Mouse (Mus musculus) natural killer cell, adult 2 months (primary cell): ENCODE results near the gene Catsperd.
"Not testable (repeated sequence)": the region's sequence is repeated elsewhere in the genome, so short reads cannot be mapped to it uniquely, and the experiment has no call there.

Source experiments
- DNase-seq, 2 experiments: peaks; one replicate each; pipeline ENCODE4 v3.0.0; 2022; ENCODE audit warnings: low spot score in 2 of 2

Catsperd gene

DNA sequence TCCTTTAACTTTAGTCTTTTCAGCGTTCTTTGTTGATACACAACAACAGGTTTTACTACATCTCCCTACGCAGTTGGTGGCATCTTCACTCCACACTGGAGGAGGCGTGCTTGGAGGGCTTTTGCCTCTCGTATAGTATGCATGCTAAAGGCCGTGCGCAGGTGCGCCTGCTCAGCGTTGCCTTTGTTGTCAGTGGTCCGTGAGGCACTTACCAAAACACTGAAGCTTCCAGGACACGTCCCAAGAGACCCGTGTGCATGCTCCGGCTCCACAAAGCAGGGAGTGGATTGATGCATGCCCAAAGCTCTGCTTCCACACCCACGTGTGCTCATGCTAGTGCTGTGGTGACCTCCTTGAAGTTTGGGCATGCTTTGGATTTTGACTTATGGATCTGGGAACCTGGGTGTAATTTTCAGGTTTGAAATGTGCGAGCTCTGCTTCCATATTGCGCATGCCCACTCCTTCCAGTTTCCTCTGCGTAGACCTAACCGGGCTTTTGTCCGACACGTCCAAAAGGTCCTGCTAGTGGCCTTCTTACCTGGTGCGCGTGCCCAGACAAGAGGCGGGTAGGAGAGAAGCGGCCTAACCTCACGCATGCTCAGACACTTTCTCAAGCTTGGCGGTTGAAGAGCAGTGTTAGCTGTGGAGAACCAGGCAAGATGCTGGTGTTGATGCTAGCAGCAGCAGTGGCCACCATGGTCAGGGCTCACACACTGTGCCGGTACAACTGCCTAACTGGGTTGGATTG is at the start of gene Catsperd:
Gene Catsperd (plus strand): TSS at position 614 of the 748 bp plus-strand sequence.
- no peak for DNase-seq

DNA sequence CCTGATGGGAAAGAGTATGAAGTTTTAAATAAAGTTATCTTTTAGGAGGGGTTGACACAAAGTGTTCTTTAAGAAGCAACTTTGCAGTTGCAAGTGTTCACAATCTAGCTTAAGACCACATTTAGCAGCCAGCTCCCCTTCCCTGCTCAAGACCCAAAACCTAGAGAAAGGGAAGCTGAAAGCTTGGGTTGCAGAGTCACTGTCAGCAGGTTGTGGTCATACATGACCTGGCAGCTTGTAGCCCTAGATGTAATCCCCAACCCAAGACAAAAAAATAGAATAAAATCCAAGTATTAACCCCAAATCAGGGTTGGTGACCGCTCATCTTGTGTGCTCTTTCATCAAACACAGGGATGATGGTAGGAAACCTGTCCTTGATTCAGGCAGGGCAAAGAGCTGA is 44.9 kb upstream of the Catsperd start:
- no peak for DNase-seq

DNA sequence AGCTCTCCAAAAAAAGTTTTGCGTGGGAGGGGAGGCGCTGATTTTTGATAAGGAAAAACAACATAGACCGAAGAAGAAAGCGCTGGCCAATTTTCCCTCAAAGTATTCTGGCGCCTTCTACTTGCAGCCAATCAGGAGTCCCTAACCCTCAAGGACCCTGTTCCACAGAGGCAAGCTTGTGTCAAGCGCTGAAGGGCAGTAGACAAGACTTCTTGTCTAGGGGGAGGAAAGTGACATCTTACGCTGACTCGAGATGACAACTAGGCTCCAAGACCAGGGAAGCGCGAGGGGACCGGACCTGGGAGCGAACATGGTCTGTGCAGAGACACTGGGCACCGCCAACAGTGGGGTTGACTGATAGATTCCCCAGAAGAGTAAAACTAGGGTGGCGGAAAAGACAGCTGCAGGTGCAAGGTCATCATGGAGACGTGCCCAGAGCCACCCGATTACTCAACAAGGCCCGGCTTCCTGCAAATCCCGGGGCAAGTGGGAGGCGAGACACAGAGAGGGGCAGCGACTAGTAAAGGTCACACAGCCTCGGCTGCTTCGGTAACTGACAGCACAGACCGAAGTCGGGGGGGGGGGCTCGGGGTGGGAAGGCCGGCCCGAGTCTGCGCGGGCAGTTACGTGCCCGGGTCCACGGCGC is 44.2 kb upstream of the Catsperd start:
- DNase-seq = peak in 1 of 2 experiments; percentile 8

DNA sequence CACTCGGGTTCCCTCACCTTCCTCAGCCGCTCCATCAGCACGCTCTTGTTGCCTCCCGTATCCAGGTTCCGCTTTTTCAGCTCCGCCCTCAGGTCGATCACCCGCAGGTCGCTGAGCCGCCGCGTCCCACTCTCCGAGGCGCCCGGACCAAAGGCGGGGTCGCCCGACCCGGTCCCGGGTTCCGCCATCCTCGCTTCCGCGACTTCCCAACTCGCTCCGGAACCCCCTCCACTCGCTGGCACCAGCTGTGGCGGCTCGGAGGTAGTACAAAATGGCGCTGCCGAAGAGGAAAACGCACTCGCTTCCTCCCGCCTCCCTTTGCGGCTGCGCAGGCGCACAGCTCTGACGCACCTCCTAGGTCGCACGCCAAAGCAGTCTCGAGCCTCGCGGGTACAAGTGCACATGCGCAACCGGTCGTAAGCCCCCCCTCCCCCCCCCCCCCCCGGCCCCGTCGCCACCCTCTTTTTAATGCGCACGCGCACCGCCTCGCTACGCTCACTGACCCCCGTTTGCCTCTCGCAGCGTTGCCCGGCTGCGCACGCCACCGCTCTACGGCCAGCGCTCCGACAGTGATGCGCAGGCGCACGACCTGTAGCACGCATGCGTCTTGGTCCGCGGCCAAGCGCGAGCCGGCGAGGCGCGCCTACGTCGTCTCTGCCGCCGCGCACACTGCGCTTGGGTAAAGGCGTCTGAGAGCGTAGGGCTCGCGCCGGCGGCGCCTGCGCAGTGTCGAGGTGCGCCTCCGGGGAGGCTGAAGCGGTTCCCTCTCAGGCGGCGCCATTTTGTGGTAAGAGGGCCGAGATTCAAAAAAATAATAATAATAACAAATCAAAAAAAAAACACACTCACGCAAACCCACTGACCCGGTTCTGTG is 43.4 kb upstream of the Catsperd start, which contains the start of the genes Safb2 and Safb:
Gene Safb2 (minus strand): TSS at position 329 of the 874 bp plus-strand sequence.
Gene Safb (plus strand): TSS at position 569 of the 874 bp plus-strand sequence.
- peak; percentile 99 to 100 for DNase-seq

DNA sequence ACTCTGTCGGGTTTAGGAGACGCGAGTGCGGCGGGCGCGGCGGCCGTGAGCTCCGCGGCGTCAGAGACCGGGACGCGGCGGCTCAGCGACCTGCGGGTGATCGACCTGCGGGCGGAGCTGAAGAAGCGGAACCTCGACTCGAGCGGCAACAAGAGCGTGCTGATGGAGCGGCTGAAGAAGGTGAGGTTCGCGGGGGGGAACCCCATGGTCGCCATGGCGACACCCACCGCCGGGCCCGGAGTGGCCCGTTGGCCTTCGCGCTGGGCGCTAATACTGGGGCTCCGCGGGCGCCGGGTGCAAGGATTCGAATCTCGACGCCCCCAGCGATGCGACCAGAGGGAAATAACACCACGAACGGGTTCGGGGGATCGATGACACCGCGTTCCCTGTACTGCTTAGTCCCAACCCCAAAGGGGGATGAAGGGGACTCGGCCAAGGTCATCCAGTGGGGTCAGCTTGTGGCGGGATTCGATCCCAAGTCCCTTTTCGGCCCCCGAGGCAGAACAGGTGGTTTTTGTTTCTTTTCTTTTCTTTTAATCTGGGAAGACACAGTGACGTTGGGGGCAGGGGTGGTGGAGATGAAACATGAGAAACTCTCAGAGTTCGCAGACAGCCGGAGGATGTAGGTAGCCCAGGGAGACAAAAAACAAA is 42.6 kb upstream of the Catsperd start:
- peak; percentile 69 to 75 for DNase-seq

DNA sequence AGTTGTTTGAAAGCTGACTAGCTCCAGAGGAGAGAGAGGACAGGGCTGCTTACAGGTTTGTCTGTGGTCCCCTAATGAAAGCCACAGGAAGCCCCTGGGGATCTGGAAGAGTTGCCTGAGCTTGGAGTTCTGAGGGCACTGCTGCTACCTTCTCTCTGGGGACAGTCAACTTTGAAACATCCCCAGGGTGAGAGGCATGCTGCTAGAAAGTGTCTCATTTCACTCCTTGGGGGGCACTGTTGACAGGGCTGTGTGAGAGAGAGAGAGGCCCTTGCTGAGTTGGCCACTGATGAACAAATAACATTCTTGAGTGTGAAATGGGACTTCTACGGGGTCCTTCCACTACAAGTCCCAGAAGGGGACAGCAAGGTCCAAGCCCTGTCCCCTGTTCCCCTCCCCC is 40.2 kb upstream of the Catsperd start:
- no peak for DNase-seq

DNA sequence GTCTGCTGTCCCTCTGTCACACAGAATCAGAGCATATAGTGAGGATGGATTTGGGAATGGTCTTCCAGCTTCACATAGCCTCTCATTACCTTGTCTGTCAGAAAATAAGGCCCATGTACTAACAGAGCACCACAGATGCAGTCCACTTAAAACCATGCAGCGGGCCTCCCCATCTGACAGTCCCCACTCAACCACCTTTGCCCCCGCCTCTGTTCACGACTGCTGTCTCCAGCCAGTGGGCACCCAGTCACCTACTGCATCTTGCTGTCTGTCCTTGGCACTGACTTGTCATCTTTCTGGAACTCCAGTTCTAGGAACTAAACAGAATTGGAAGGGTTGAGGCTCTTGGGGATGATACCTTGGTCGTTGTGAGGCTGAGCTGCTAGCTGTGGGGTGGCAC is 39.0 kb upstream of the Catsperd start:
- DNase-seq = no peak

DNA sequence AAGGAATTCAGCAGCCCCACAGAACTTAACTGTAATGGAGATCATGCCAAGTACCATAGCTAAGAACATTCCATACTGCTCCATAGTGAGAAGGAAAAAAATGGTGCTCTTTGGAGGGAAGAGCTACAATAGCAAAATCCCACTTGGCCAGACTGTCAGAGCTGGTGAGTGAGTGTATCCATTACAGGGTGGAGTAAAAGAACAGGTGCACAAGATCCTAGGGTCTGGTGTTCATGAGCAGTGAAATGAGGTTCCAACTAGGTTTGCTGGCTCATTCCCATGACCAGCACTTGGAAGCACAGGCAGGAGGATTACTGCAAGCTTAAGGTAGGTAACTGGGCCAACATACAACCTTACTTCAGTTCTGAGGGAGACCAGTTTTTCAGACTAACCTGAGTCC is 35.4 kb upstream of the Catsperd start:
- no peak for DNase-seq

DNA sequence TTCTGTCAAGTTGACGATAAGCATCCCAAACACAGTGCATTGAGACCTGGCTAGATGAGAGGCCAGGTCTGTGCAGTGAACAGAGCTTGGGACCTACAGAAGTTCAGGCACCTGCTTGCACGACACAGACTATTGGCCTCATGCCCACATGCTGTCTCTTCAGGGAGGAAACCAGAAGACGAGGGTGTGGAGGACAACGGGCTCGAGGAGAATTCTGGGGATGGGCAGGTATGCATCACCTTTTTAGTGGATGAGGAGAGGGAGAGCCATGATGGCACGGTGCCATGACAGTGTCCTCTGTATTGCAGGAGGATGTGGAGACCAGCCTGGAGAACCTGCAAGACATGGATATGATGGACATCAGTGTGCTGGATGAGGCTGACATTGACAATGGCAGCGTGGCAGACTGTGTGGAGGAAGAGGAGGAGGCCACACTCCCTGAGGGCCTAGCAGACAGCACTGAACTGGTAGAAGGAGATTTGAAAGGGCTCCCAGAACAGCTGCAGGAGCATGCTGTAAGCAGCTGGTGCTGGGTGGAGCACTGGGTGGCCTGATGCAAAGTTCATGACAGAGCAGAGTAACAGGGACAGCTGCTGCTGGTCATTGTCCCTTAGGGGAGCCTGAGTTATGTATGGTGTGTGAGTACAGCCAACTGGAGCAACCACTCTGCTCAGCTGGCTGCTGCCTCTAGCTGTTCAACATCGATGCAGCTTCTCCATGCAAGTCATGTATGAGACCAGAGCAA is 34.2 kb upstream of the Catsperd start:
- DNase-seq = no peak

DNA sequence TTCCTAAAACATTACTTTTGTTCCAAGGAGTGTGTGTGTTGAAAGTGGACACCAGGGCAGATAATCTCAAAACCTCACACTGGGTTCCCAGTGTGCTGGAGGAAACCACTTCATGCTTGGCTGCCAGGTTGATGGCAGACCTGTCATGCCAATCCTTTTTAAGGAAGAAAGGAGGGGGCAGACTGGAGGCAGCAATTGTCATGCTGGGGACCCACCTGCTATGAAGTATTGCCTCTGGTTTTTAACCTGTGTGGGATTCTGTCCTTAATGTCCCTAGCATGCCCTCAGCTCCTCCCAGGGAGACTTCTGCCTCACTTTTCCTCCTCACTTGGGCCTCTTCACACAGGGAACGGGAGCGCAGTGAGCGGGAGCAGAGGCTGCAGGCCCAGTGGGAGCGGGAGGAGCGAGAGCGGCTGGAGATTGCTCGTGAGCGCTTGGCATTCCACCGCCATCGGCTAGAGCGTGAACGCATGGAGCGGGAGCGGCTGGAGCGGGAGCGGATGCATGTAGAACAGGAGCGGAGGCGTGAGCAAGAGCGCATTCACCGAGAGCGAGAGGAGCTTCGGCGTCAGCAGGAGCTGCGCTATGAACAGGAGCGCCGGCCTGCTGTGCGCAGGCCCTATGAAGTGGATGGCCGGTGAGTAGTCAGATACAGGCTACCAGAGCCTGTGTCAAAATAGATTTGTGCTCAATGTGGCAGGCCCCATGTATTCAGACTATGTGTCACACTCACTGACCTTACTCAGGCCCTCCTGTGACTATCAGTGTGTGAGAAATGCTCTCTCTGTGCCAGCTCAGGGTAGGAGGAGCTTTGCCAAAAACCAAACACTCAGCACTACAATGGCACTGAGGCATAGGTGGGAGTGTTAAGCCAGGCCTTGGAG is 24.5 kb upstream of the Catsperd start:
- no peak for DNase-seq

DNA sequence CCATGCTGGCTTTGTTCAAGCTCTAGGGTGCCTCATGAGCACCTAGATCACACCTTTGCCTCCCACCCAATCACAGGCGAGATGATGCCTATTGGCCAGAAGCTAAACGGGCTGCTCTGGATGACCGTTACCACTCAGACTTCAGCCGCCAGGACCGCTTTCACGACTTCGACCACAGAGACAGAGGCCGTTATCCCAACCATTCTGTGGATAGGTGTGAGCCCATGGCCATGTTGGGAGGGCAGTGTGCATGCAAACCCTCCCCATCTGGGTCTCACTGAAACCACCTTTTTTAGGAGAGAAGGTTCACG is 23.9 kb upstream of the Catsperd start:
- no peak for DNase-seq

DNA sequence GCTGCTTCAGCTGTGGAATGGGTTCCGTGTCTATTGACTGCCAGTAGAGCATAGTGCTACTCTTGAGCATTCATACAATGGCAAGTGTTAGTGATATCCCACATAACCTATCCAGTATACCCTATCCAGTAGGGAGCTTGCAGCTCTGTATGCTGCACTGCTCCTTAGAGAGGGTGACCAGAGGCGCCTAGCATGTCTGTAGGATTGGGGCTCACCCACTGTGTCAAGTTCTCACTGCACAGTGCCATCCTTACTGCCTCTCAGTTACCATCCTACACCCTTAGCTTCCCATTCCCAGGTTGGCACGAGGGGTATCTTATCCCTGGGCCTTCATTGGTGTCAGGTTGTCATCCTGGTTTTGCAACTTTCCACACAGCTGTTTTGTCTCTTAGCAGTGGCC is 23.5 kb upstream of the Catsperd start:
- no peak for DNase-seq

DNA sequence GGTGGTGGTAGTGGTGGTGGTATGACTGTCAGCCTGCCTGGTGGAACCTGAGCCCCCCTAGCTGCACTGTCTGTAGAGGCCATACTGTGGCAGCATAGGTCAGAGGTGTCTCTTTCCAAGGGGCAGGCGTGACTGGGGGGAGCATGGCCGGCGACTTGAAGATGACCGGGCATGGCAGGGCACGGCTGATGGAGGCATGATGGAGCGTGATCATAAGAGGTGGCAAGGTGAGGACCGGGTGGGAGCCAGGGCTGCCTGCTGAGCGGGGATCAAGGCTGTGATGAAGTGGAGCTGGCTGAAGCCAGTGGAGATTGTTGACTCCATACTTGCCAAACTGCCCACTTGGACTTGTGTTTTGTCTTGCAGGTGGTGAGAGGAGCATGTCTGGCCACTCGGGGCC is 22.5 kb upstream of the Catsperd start:
- DNase-seq = no peak

DNA sequence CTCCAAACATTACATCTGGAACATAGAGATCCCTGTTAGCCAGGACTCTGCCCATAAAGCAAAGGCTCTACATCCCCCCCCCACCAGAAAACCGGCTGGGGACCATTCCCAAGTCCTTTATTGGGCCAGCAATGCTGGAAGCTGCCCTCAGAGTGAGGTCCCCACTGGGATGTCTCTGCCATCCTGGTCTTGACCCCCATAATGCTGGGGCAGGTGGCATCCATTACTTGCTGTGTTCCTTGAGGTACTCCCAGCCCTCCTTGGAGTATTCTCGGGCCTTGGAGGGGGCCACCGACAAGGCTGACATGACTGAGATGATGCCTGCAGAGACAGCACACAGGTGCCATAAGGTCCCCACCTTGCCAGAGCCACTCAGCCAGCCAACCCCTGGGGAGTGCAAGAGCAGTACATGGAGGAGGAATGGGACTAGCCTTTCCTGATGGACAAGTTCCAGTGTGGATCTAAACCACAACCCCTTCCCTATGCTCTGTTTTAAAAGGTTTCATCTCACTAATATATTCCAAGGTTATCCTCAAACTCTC is 20.4 kb upstream of the Catsperd start:
- no peak for DNase-seq

DNA sequence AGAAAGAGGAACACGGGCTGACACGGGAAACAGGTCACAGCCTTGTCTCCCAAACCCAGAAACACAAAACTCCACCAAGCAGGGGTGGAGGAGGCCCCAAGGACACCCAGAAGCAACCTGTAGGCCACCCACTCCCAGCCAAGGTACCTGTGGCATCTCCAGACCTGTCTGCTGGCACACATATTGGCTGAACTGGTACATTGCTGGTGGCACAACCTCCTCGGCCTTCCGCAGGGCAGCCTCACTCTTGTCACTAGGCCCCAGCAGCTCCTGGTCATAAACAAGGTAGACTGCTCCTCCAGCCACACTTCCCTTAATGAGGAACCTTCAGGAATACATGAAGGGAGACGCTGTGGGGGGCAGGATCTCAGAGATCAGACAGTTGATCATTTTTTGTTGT is 19.2 kb upstream of the Catsperd start:
- DNase-seq = no peak

DNA sequence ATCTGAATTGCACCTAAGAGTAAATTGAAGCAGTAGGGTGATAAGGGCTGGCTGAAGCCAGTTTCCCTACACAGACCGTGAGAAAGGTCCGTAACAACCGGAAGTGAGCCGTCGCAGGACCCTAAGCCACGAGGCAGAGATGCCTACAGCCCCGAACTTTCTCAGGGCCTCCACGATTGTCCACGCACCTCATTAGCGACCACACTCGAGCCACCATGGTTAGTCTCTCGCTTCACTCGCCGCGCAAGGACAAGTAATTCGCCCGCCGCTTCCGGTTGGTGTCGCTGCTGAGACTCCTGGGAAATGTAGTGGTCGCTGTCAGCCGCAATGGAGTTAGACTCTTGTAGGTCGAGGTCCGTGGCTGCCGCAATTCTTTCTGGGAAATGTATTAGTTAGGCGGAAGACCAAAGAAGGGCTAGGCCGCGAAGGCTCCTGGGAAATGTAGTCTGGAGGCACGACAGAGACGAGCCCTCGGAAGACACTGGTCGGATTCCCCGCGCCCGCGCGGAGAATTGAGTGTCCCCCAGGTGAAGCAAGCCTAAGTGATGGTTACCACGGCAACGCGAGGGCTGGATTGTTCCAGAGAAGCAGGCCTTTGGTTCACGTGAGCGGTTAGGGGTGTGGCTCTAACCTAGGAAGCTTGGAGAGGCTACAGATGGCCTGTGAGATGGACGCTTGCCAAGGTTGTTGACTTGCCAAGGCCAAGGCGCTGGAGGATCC is 18.3 kb upstream of the Catsperd start, which contains the start of gene 2410015M20Rik:
Gene 2410015M20Rik (minus strand): TSS at position 320 of the 720 bp plus-strand sequence.
- DNase-seq = peak; percentile 93 to 94

DNA sequence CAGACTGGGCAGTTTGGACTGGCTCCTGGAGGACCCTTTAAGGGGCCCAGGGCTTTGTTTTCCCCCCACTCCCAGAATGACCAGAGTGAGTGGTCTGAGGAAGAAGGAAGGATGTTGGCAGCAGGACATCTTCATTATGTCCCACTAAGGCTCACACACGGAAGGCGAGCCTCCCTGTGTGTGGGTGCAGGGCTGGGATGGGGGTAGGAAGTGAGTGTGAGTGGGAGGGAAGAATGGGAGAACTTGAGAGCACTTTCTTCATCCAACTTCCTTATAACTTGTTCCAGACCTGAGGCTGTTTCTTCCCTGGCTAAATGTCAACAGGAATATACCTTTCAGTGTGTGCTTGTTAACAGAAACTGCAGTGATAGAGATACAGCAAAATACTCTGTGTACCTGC is 16.6 kb upstream of the Catsperd start:
- no peak for DNase-seq

DNA sequence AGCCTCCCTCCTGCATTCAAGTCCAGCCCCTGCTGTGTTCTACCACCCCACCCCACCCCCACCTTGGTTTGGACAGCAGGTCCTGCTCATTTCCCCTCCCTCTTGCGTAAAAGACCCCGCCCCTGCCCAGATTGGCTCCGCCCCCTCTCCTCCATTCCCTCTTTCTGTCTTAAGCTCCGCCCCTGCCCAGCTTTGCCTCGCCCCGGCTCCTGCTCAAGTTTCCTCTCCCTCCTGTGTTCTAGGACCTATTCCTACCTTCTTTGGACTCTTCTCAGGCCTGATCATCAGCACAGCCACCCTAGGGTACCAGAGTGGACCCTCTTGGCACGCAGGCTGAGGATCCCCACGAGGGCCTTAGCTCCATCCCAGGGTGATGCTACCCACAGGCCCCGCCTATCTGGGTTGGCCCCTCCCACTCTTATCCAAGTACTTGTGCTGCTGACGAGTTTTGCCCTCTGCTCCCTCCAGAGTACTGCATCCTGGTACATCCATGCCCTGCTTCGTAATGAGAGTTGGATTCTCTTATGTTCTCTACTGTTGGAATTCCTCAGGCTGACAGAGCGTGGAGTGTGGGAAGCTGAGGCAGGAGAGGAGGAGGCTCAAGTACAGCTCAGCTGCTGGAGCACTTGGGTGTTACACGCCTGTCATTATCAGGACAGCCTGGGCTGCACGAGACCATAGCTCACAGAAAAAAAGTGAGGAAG is 15.9 kb upstream of the Catsperd start:
- no peak for DNase-seq

DNA sequence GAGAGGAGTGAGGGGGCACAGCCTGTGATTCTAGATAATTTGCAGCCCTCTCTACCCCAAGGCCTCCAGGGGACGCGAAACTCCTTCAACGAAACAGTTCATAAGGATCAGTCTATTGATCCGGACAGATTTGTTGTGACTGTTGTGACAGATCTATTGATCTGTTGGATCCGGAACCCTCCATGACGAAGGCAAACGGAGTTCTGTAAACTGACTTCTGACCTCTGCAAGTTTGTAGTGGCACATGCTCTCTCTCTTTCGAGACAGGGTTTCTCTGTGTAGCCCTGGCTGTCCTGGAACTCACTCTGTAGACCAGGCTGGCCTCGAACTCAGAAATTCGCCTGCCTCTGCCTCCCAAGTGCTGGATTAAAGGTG is 15.4 kb upstream of the Catsperd start:
- DNase-seq = not testable (repeated sequence)
